7 mouse cellular contexts compared by ENCODE assay signal in the genomic region with DNA sequence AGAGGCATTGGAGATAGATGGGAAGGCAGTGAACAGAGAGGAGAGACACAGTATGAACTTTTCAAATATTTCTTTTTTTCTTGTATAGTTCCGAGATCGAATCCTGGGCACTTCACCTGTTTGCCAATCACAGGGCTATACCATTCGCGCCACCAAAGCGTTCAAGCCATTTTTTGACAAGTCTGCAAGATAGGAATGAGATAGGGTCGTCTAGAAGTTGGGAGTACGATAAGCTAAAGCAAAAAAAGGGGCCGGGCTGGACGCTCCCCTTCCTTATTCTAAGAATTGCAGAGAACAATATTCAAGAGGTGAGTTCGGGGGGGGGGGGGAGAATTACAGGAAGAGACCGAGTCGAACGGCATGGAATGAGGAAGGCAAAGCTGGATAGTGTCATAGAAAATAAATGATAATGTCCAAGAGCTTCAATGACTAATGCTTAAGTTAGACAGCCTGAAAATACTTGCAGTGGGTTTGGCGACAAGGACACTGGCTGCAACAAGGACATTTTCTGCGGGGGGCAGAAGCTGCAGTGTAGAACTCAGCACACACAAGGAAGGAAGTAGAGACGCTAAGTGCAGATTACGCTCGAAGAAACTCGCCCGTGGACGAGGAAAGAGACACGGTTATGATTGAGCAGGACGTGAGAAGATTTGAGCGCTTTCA. TPM values are rescaled to one million over a fixed set of nuclear protein-coding genes. Genes with fewer than 3 reads are reported as not detected.
A peak's percentile ranks its signal among the peaks of the same experiment; 100 is the strongest.
DNase-seq lines count a peak whose midpoint lies in the region; ATAC-seq and TF ChIP-seq lines count a peak whose summit lies in the region.

No protein-coding gene starts in this region.

- no peaks in the 10 kb centered on the region for H3K36me3 ChIP-seq in lung, embryonic 16.5 days (ENCODE audit: control insufficient read depth, insufficient read depth, low read length)
- no peaks in the 10 kb centered on the region for H3K36me3 ChIP-seq in limb, embryonic 11.5 days (ENCODE audit: control insufficient read depth, insufficient read depth, low read length)
- H3K36me3 ChIP-seq in small intestine, adult 2 months (ENCODE audit: control insufficient read depth, insufficient read depth, low read length), result no peaks in the 10 kb centered on the region

- no peak overlapping the region for H3K27ac ChIP-seq in lung, embryonic 16.5 days (ENCODE audit: low read length)
- H3K27ac ChIP-seq in embryonic fibroblast, embryonic 13.5 days (ENCODE audit: insufficient read depth, low read length), result no peak overlapping the region
- no peak overlapping the region for H3K27ac ChIP-seq in limb, embryonic 11.5 days (replicated peaks; ENCODE audit: low read depth, low read length)
- H3K27ac ChIP-seq in small intestine, adult 2 months (ENCODE audit: insufficient read depth, low read depth, low read length), result no peak overlapping the region

- no peak for DNase-seq in lung, postnatal 10 days
- no peak for DNase-seq in limb, embryonic 11.5 days (ENCODE audit: low spot score)
- DNase-seq in natural killer cell, adult 2 months (ENCODE audit: low spot score in 2 of 2), result no peak
- no peak for DNase-seq in frontal cortex, postnatal 25 days (ENCODE audit: low spot score in 2 of 2)

- no peak for TF ChIP-seq CTCF in embryonic fibroblast, embryonic 13.5 days (IDR thresholded peaks at IDR 0.05; ENCODE audit: borderline replicate concordance, insufficient read depth, low read length)
- no peak for TF ChIP-seq CTCF in small intestine, adult 2 months (IDR thresholded peaks at IDR 0.05; ENCODE audit: extremely low read depth, insufficient read length, insufficient replicate concordance, low read depth, low read length)

- H3K9ac ChIP-seq in lung, embryonic 16.5 days (ENCODE audit: low read length), result peak overlapping the region; percentile 93
- peak overlapping the region; percentile 52 for H3K9ac ChIP-seq in limb, embryonic 11.5 days (ENCODE audit: low read length)

- ATAC-seq in lung, embryonic 16.5 days (ENCODE audit: low read depth), result peak; percentile 8; the same call in 1 of the 2 replicates
- ATAC-seq in limb, embryonic 11.5 days (ENCODE audit: insufficient number of reproducible peaks, low FRiP score, low TSS enrichment, low read depth), result no peak

- TF ChIP-seq POLR2A in embryonic fibroblast, embryonic 13.5 days (IDR thresholded peaks at IDR 0.05; ENCODE audit: low read depth, low read length), result no peak; the same call in 1 of the 2 replicates
- no peak for TF ChIP-seq POLR2A in small intestine, adult 2 months (IDR thresholded peaks at IDR 0.05; ENCODE audit: low read depth, low read length)

- peaks cover 8% of the 10 kb centered on the region for H3K4me1 ChIP-seq in lung, embryonic 16.5 days (replicated peaks; ENCODE audit: control insufficient read depth, insufficient read depth, low read length)
- no peaks in the 10 kb centered on the region; the same call in 1 of the 2 replicates for H3K4me1 ChIP-seq in embryonic fibroblast, embryonic 13.5 days (ENCODE audit: control insufficient read depth, insufficient read depth, low read length)
- H3K4me1 ChIP-seq in limb, embryonic 11.5 days (ENCODE audit: control insufficient read depth, insufficient read depth, low read length), result peaks cover 6% of the 10 kb centered on the region
- H3K4me1 ChIP-seq in small intestine, adult 2 months (ENCODE audit: control insufficient read depth, insufficient read depth, insufficient read length, low read length), result peaks cover 11% of the 10 kb centered on the region

- peak overlapping the region; percentile 84 for H3K4me2 ChIP-seq in lung, embryonic 16.5 days (ENCODE audit: low read depth, low read length)
- peak overlapping the region; percentile 65 for H3K4me2 ChIP-seq in limb, embryonic 11.5 days (ENCODE audit: low read depth, severe bottlenecking)

- no peaks in the 10 kb centered on the region for H3K9me3 ChIP-seq in lung, embryonic 16.5 days (ENCODE audit: control insufficient read depth, low read length)
- no peaks in the 10 kb centered on the region for H3K9me3 ChIP-seq in limb, embryonic 11.5 days (ENCODE audit: control insufficient read depth, low read length)

- no peaks in the 10 kb centered on the region for H3K27me3 ChIP-seq in lung, embryonic 16.5 days (ENCODE audit: control insufficient read depth, insufficient read depth, low read depth, low read length)
- H3K27me3 ChIP-seq in limb, embryonic 11.5 days (ENCODE audit: control insufficient read depth, insufficient read depth, low read length), result no peaks in the 10 kb centered on the region
- no peaks in the 10 kb centered on the region for H3K27me3 ChIP-seq in small intestine, adult 2 months (ENCODE audit: control insufficient read depth, insufficient read depth, low read length)

- 23% methylated on average over 24 of the region's 24 CpGs for WGBS in lung, embryonic 16.5 days
- WGBS in limb, embryonic 11.5 days, result 29% methylated on average over 24 of the region's 24 CpGs
- WGBS in small intestine, adult 2 months, result 18% methylated on average over 24 of the region's 24 CpGs

- H3K4me3 ChIP-seq in lung, embryonic 16.5 days (ENCODE audit: low read length), result peak overlapping the region; percentile 87
- peak overlapping the region; percentile 50 for H3K4me3 ChIP-seq in embryonic fibroblast, embryonic 13.5 days (ENCODE audit: insufficient read depth, low read length)
- peak overlapping the region; percentile 79 for H3K4me3 ChIP-seq in limb, embryonic 11.5 days (ENCODE audit: low read depth, low read length)
- H3K4me3 ChIP-seq in small intestine, adult 2 months (ENCODE audit: low read depth, low read length), result peak overlapping the region; percentile 96

RNA-seq across cellular contexts. Expression of gene R3hcc1l, which starts 0.5 kb away (rescaled TPM):
- 19.2 and 20.1 TPM in 2 replicates for polyA plus RNA-seq in lung, embryonic 16.5 days (2015; fragmentation: Nextera tagmentation; extraction: Ambion mirVana)
- 21.1 and 31.8 TPM in 2 replicates for polyA plus RNA-seq in embryonic fibroblast, embryonic 13.5 days (2011; ENCODE audit: insufficient read length, low read depth, missing spikeins)
- 24.2 and 31.3 TPM in 2 replicates for polyA plus RNA-seq in limb, embryonic 11.5 days (2014; fragmentation: Nextera tagmentation; extraction: Ambion mirVana)
- 1.1 and 2.7 TPM in 2 replicates for polyA plus RNA-seq in small intestine, adult 2 months (2012; rRNA removed)
